Mouse (Mus musculus): Measurements from ENCODE around the gene Myo10.

Myo10 gene

GRCm38 (mm10) chr15:25769524-25770255 is 147.4 kb downstream of the Myo10 start:
- no peak for DNase-seq

GRCm38 (mm10) chr15:25771782-25772181 is 149.5 kb downstream of the Myo10 start:
- DNase-seq = no peak

GRCm38 (mm10) chr15:25773711-25774513 is 151.6 kb downstream of the Myo10 start:
- no peak for DNase-seq

- DNase-seq = no peak
Observed at GRCm38 (mm10) chr15:25778937-25779336, 156.6 kb downstream of the Myo10 start.

- no peak for DNase-seq
Observed at GRCm38 (mm10) chr15:25779522-25780191, 157.3 kb downstream of the Myo10 start.

GRCm38 (mm10) chr15:25781053-25781452 is 158.7 kb downstream of the Myo10 start:
- no peak for DNase-seq

- DNase-seq = no peak
Observed at GRCm38 (mm10) chr15:25785456-25786390, 163.4 kb downstream of the Myo10 start.

- DNase-seq = no peak
Observed at GRCm38 (mm10) chr15:25787406-25787805, 165.1 kb downstream of the Myo10 start.

GRCm38 (mm10) chr15:25787965-25788364 is 165.6 kb downstream of the Myo10 start:
- no peak for DNase-seq

- DNase-seq = no peak
Observed at GRCm38 (mm10) chr15:25788565-25788964, 166.2 kb downstream of the Myo10 start.

GRCm38 (mm10) chr15:25789241-25789640 is 166.9 kb downstream of the Myo10 start:
- DNase-seq = no peak

GRCm38 (mm10) chr15:25791660-25792353 is 169.5 kb downstream of the Myo10 start:
- DNase-seq = no peak

- DNase-seq = no peak
Observed at GRCm38 (mm10) chr15:25794123-25794522, 171.8 kb downstream of the Myo10 start.

GRCm38 (mm10) chr15:25795496-25795895 is 173.2 kb downstream of the Myo10 start:
- no peak for DNase-seq

- DNase-seq = no peak
Observed at GRCm38 (mm10) chr15:25796353-25796752, 174.0 kb downstream of the Myo10 start.

GRCm38 (mm10) chr15:25797179-25797578 is 174.9 kb downstream of the Myo10 start:
- no peak for DNase-seq

GRCm38 (mm10) chr15:25797888-25798287 is 175.6 kb downstream of the Myo10 start:
- DNase-seq = no peak

GRCm38 (mm10) chr15:25801726-25802125 is 179.4 kb downstream of the Myo10 start:
- no peak for DNase-seq

- DNase-seq = no peak
Observed at GRCm38 (mm10) chr15:25802194-25802593, 179.9 kb downstream of the Myo10 start.

GRCm38 (mm10) chr15:25803111-25803510 is 180.8 kb downstream of the Myo10 start:
- no peak for DNase-seq

GRCm38 (mm10) chr15:25805336-25806110 is 183.2 kb downstream of the Myo10 start:
- DNase-seq = peak; percentile 58

Data from cerebellum, adult 11-12 months (tissue).